ENCODE assay signal across 7 mouse cellular contexts in genomic region chr17:70834430-70834965, GRCm38 (mm10). TPM values are rescaled to one million over a fixed set of nuclear protein-coding genes. Genes with fewer than 3 reads are reported as not detected.
DNase-seq lines count a peak whose midpoint lies in the region; ATAC-seq lines count a peak whose summit lies in the region.

No protein-coding gene starts in this region.

- peak overlapping the region; percentile 61 for H3K4me3 ChIP-seq in brown adipose tissue, adult 24 weeks (ENCODE audit: insufficient read depth, low read depth, low read length)
- H3K4me3 ChIP-seq in heart, embryonic 12.5 days, result peak overlapping the region; percentile 49
- H3K4me3 ChIP-seq in kidney, embryonic 15.5 days (replicated peaks), result peak overlapping the region; percentile 48

- peak overlapping the region; percentile 92 for H3K4me2 ChIP-seq in heart, embryonic 12.5 days
- H3K4me2 ChIP-seq in kidney, embryonic 15.5 days, result peak overlapping the region; percentile 90

- H3K27me3 ChIP-seq in heart, embryonic 12.5 days (replicated peaks), result no peaks in the 10 kb centered on the region; the same call in 1 of the 2 replicates
- H3K27me3 ChIP-seq in kidney, embryonic 15.5 days, result no peaks in the 10 kb centered on the region

- peak overlapping the region; percentile 61 for H3K27ac ChIP-seq in brown adipose tissue, adult 24 weeks (replicated peaks; ENCODE audit: low read depth, low read length)
- H3K27ac ChIP-seq in heart, embryonic 12.5 days (ENCODE audit: poor library complexity, severe bottlenecking), result no peak overlapping the region
- peak overlapping the region; percentile 48 for H3K27ac ChIP-seq in kidney, embryonic 15.5 days

- DNase-seq in R1 (ENCODE audit: low read depth, low spot score), result peak; percentile 90
- DNase-seq in lung, postnatal 4 days, result peak; percentile 29 to 35
- peak; percentile 21 for DNase-seq in testis, postnatal 14 days (ENCODE audit: low spot score)
- no peak for DNase-seq in layer of hippocampus, postnatal 25 days (ENCODE audit: extremely low spot score in 1 of 2, low spot score in 1 of 2)

- no peaks in the 10 kb centered on the region for H3K9me3 ChIP-seq in heart, embryonic 12.5 days (replicated peaks)
- H3K9me3 ChIP-seq in kidney, embryonic 15.5 days (replicated peaks), result no peaks in the 10 kb centered on the region

- no peaks in the 10 kb centered on the region for H3K4me1 ChIP-seq in brown adipose tissue, adult 24 weeks (ENCODE audit: control insufficient read depth, insufficient read depth, insufficient read length, low read length)
- no peaks in the 10 kb centered on the region for H3K4me1 ChIP-seq in heart, embryonic 12.5 days (replicated peaks)
- H3K4me1 ChIP-seq in kidney, embryonic 15.5 days, result peaks cover 20% of the 10 kb centered on the region

- under 1% methylated on average over 29 of the region's 29 CpGs for WGBS in heart, embryonic 12.5 days
- WGBS in kidney, embryonic 15.5 days, result under 1% methylated on average over 29 of the region's 29 CpGs

- ATAC-seq in heart, embryonic 12.5 days (ENCODE audit: insufficient number of reproducible peaks, low FRiP score), result no peak
- peak; percentile 71 for ATAC-seq in kidney, embryonic 15.5 days (replicated peaks; ENCODE audit: low FRiP score)

- peak overlapping the region; percentile 55 for H3K9ac ChIP-seq in heart, embryonic 12.5 days
- H3K9ac ChIP-seq in kidney, embryonic 15.5 days, result peak overlapping the region; percentile 53

- H3K36me3 ChIP-seq in heart, embryonic 12.5 days, result 0 out of 2 replicates have a peak, but pooled peaks cover 3% of the 10 kb centered on the region
- peaks cover 9% of the 10 kb centered on the region for H3K36me3 ChIP-seq in kidney, embryonic 15.5 days

RNA-seq across cellular contexts. Expression of gene Tgif1, which starts 18.8 kb away (rescaled TPM):
- polyA plus RNA-seq in brown adipose tissue, adult 24 weeks (2012; ENCODE audit: insufficient read depth, insufficient read length, missing spikeins), result 4.2 and 6.7 TPM in 2 replicates
- 35.8 and 38.6 TPM in 2 replicates for polyA plus RNA-seq in heart, embryonic 12.5 days (2016; fragmentation: Nextera tagmentation; extraction: Ambion mirVana)
- 87.9 and 89.6 TPM in 2 replicates for polyA plus RNA-seq in kidney, embryonic 15.5 days (2015; fragmentation: Nextera tagmentation; extraction: Ambion mirVana)
- total RNA-seq in layer of hippocampus, postnatal 25 days (2021), result 1 to 10 TPM; 1.9 to 2.3 TPM

Comparison
In these comparisons a context has a peak if more than half of its experiments do, and no peak if none do; other contexts are left out.
1. DNase-seq: peak in R1 (single experiment), lung, postnatal 4 days (2 of 2) and testis, postnatal 14 days (single experiment); none in layer of hippocampus, postnatal 25 days (0 of 2).
2. Peak in every context shown above with its lines, with median percentiles within 50 percentile points of each other: H3K4me3 ChIP-seq.